Mouse (Mus musculus): ENCODE measurements around the gene Car15. TPM values are rescaled to one million over a fixed set of nuclear protein-coding genes. Genes with fewer than 3 reads are reported as not detected.
A peak's percentile ranks its signal among the peaks of the same experiment; 100 is the strongest.

The Car15 gene
- polyA plus RNA-seq, 1 experiment from 2014 or later: 2.4 TPM

DNA sequence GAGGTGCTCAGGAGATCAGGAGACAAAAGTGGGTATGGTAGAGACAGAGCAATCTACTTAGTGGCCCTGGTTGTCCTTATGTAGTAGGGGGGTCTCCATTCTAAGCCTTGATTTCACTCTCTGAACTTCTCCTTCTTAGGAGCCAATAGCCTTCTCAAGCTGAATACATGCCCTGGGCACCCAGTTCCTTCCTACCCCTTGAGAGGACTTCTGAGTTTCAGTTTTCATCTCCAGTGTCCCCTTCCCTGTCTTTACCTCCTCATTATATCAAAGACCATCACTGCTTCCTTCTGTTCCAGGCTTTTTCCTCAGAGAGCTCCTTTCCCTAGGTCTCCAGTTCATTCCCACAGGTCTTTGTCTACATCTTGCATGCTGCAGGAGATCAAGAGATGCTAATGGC lies 41.6 kb downstream of the Car15 start:
- H3K4me3 ChIP-seq (ENCODE audit: low read depth, low read length): peak overlapping the region; percentile 84
- H3K27me3 ChIP-seq (replicated peaks; ENCODE audit: control insufficient read depth, insufficient read depth, low read length): peaks cover 8% of the 10 kb centered on the region; the same call in 1 of the 2 replicates
- no peaks in the 10 kb centered on the region for H3K9me3 ChIP-seq (ENCODE audit: control insufficient read depth, low read length)
- DNase-seq (ENCODE audit: low spot score) (no peak), ATAC-seq (ENCODE audit: low read depth) (no peak)
- H3K27ac ChIP-seq (replicated peaks; ENCODE audit: low read depth, low read length): peak overlapping the region; percentile 98
- H3K9ac ChIP-seq (ENCODE audit: low read depth, low read length): peak overlapping the region; percentile 96
- peaks cover 33% of the 10 kb centered on the region for H3K4me1 ChIP-seq (ENCODE audit: control insufficient read depth, insufficient read depth, low read length)
- H3K4me2 ChIP-seq (ENCODE audit: low read depth, low read length): peak overlapping the region; percentile 80
- H3K36me3 ChIP-seq (ENCODE audit: control insufficient read depth, insufficient read depth, low read length): peaks cover 29% of the 10 kb centered on the region

DNA sequence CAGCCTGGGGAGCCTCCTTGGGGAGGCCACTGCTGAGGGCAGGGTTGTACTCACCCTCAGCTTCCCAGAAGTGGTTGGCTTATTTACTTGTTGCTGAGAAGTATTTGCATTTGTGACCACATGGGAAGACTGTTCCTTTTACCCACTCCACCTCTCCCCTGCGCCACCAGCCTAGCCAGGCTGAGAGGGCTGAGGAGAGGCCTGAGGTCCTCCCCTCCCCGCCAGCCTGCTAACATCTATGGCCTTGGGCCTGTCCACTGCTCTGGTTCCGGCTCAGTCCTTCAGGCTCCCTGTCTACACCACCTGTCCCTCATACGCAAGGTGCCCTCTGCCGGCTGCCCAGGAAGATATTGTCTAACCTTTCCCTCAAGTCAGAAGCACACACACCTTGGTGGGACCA lies 42.5 kb downstream of the Car15 start:
- Histone ChIP-seq H3K9me3 (ENCODE audit: control insufficient read depth, low read length) (no peaks in the 10 kb centered on the region), H3K9ac (ENCODE audit: low read depth, low read length) (peak overlapping the region; percentile 96; the same call in 1 of the 2 replicates), H3K4me3 (ENCODE audit: low read depth, low read length) (no peak overlapping the region), H3K4me1 (ENCODE audit: control insufficient read depth, insufficient read depth, low read length) (peaks cover 25% of the 10 kb centered on the region), H3K27ac (replicated peaks; ENCODE audit: low read depth, low read length) (no peak overlapping the region), H3K4me2 (ENCODE audit: low read depth, low read length) (no peak overlapping the region), H3K36me3 (ENCODE audit: control insufficient read depth, insufficient read depth, low read length) (peaks cover 38% of the 10 kb centered on the region), H3K27me3 (replicated peaks; ENCODE audit: control insufficient read depth, insufficient read depth, low read length) (0 out of 2 replicates have a peak, but pooled peaks cover 2% of the 10 kb centered on the region)
- DNase-seq (ENCODE audit: low spot score) (no peak), ATAC-seq (ENCODE audit: low read depth) (no peak)
- WGBS: 68% methylated on average over 5 of the region's 5 CpGs

DNA sequence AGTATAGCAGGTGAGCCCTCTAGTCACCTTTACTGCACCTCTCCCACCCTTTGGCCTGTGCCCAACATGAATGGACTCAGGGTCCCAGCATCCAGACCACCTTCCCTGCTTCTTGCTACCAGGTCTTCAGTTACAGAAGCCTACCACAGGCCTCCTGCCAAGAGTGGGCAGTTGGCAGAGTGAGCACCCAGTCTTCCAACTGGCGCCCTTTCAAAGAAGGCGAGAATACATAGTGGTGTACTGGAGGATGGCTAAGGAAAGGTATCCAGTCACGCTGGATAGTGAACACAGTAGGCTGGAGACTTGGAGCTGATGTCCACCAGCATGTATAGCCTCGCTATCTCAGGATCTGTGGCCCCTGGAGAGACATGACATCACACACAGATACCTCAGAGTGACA lies 44.1 kb downstream of the Car15 start:
- WGBS: 90% methylated on average over 4 of the region's 4 CpGs
- H3K4me1 ChIP-seq (ENCODE audit: control insufficient read depth, insufficient read depth, low read length): peaks cover 11% of the 10 kb centered on the region
- no peaks in the 10 kb centered on the region for H3K27me3 ChIP-seq (replicated peaks; ENCODE audit: control insufficient read depth, insufficient read depth, low read length)
- H3K9ac ChIP-seq (ENCODE audit: low read depth, low read length): no peak overlapping the region
- H3K36me3 ChIP-seq (ENCODE audit: control insufficient read depth, insufficient read depth, low read length): peaks cover 54% of the 10 kb centered on the region
- no peak overlapping the region for H3K4me2 ChIP-seq (ENCODE audit: low read depth, low read length)
- no peak overlapping the region for H3K4me3 ChIP-seq (ENCODE audit: low read depth, low read length)
- H3K27ac ChIP-seq (replicated peaks; ENCODE audit: low read depth, low read length): no peak overlapping the region
- no peaks in the 10 kb centered on the region for H3K9me3 ChIP-seq (ENCODE audit: control insufficient read depth, low read length)
- ATAC-seq (ENCODE audit: low read depth) (no peak), DNase-seq (ENCODE audit: low spot score) (no peak)

DNA sequence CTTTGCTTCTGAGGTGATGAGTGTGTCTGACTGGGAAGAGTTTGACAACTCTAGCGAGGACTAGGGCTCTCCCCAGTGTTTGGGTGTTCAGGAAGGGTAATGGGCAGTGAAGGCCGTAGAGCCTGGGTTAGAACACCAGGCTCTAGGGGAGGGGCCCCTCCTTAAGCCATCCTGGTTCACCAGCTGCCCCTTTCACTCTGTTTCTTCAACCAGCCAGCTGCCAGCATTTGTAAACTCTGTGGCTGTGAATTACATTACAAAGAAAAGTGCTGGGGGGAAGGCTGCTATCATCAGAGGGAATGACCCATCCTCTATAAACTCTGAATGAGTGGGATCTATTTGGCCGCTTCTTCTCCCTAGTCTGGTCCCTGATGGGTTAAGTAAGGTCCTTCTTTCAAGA lies 45.4 kb downstream of the Car15 start:
- no peak overlapping the region for H3K27ac ChIP-seq (replicated peaks; ENCODE audit: low read depth, low read length)
- ATAC-seq (ENCODE audit: low read depth) (no peak), DNase-seq (ENCODE audit: low spot score) (peak; percentile 27)
- H3K4me1 ChIP-seq (ENCODE audit: control insufficient read depth, insufficient read depth, low read length): peaks cover 9% of the 10 kb centered on the region
- peaks cover 65% of the 10 kb centered on the region for H3K36me3 ChIP-seq (ENCODE audit: control insufficient read depth, insufficient read depth, low read length)
- no peaks in the 10 kb centered on the region for H3K27me3 ChIP-seq (replicated peaks; ENCODE audit: control insufficient read depth, insufficient read depth, low read length)
- no peak overlapping the region for H3K4me2 ChIP-seq (ENCODE audit: low read depth, low read length)
- no peak overlapping the region for H3K4me3 ChIP-seq (ENCODE audit: low read depth, low read length)
- 79% methylated on average over 3 of the region's 3 CpGs for WGBS
- H3K9ac ChIP-seq (ENCODE audit: low read depth, low read length): no peak overlapping the region
- H3K9me3 ChIP-seq (ENCODE audit: control insufficient read depth, low read length): no peaks in the 10 kb centered on the region

DNA sequence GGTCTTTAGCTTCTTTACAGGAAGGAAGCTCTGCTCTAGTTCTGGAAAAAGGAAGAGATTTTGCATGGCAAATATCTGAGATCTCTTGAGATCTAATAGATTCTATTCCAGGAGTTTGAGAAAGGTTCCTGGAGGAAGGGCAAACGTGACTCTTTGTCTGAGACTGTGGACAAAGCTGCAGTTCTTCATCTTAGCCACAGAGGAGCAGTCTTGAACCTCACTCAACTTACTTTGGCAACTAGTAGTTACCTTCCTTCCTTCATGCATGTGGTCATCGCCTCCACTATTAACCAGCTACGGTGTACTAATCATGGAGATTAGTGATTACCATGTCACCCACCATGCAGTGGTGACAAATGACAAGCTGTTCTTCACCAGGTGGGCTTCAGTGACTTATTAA lies 52.8 kb downstream of the Car15 start:
- Histone ChIP-seq H3K4me1 (ENCODE audit: control insufficient read depth, insufficient read depth, low read length) (no peaks in the 10 kb centered on the region), H3K4me2 (ENCODE audit: low read depth, low read length) (no peak overlapping the region), H3K4me3 (ENCODE audit: low read depth, low read length) (no peak overlapping the region), H3K9ac (ENCODE audit: low read depth, low read length) (no peak overlapping the region), H3K27ac (replicated peaks; ENCODE audit: low read depth, low read length) (no peak overlapping the region), H3K27me3 (replicated peaks; ENCODE audit: control insufficient read depth, insufficient read depth, low read length) (no peaks in the 10 kb centered on the region), H3K9me3 (ENCODE audit: control insufficient read depth, low read length) (no peaks in the 10 kb centered on the region), H3K36me3 (ENCODE audit: control insufficient read depth, insufficient read depth, low read length) (peaks cover 96% of the 10 kb centered on the region)
- ATAC-seq (ENCODE audit: low read depth): no peak; the same call in 1 of the 2 replicates
- 53% methylated on average over 3 of the region's 3 CpGs for WGBS
- DNase-seq (ENCODE audit: low spot score): peak; percentile 36

Other genes with a start within 250 kb of the Car15 start
- 27.9 and 33.6 TPM in 2 replicates for gene Smpd4, start 219.0 kb downstream of the Car15 start, polyA plus RNA-seq (2014; fragmentation: Nextera tagmentation; extraction: Ambion mirVana)
- 7.9 and 8.1 TPM in 2 replicates for gene Ccdc74a, start 191.9 kb downstream of the Car15 start, polyA plus RNA-seq (2014; fragmentation: Nextera tagmentation; extraction: Ambion mirVana)
- gene Med15, start 105.5 kb downstream of the Car15 start, polyA plus RNA-seq (2014; fragmentation: Nextera tagmentation; extraction: Ambion mirVana): 35.2 and 36.1 TPM in 2 replicates
- gene Klhl22, start 78.7 kb downstream of the Car15 start, polyA plus RNA-seq (2014; fragmentation: Nextera tagmentation; extraction: Ambion mirVana): 77.1 and 90.9 TPM in 2 replicates
- gene Scarf2, start 41.1 kb downstream of the Car15 start, polyA plus RNA-seq (2014; fragmentation: Nextera tagmentation; extraction: Ambion mirVana): 34.5 and 35.8 TPM in 2 replicates
- gene B830017H08Rik, start 5.2 kb downstream of the Car15 start, polyA plus RNA-seq (2014; fragmentation: Nextera tagmentation; extraction: Ambion mirVana): 0.26 and 0.46 TPM in 2 replicates
- gene Gm20518, start 53.3 kb upstream of the Car15 start, polyA plus RNA-seq (2014; fragmentation: Nextera tagmentation; extraction: Ambion mirVana): 0.12 and 0.19 TPM in 2 replicates
- gene Tssk1, start 55.9 kb upstream of the Car15 start, polyA plus RNA-seq (2014; fragmentation: Nextera tagmentation; extraction: Ambion mirVana): not detected in 2 replicates
- 81.9 and 86.8 TPM in 2 replicates for gene Dgcr2, start 60.2 kb upstream of the Car15 start, polyA plus RNA-seq (2014; fragmentation: Nextera tagmentation; extraction: Ambion mirVana)
- gene Tssk2, start 60.3 kb upstream of the Car15 start, polyA plus RNA-seq (2014; fragmentation: Nextera tagmentation; extraction: Ambion mirVana): 0.13 TPM in 1 of 2 replicates, not detected in the other
- gene Ess2, start 73.0 kb upstream of the Car15 start, polyA plus RNA-seq (2014; fragmentation: Nextera tagmentation; extraction: Ambion mirVana): 26.2 and 28.7 TPM in 2 replicates
- not detected in 2 replicates for gene Gsc2, start 76.7 kb upstream of the Car15 start, polyA plus RNA-seq (2014; fragmentation: Nextera tagmentation; extraction: Ambion mirVana)
- gene Slc25a1, start 89.9 kb upstream of the Car15 start, polyA plus RNA-seq (2014; fragmentation: Nextera tagmentation; extraction: Ambion mirVana): 56.6 and 60.3 TPM in 2 replicates
- 0.31 TPM in 1 of 2 replicates, not detected in the other for gene Vpreb2, start 142.1 kb upstream of the Car15 start, polyA plus RNA-seq (2014; fragmentation: Nextera tagmentation; extraction: Ambion mirVana)
- gene Dgcr6, start 214.5 kb upstream of the Car15 start, polyA plus RNA-seq (2014; fragmentation: Nextera tagmentation; extraction: Ambion mirVana): 89.9 and 96.8 TPM in 2 replicates

Data from embryonic facial prominence, embryonic 14.5 days (tissue).